Mouse (Mus musculus): Measurements from ENCODE around the gene Myh10.

DNA sequence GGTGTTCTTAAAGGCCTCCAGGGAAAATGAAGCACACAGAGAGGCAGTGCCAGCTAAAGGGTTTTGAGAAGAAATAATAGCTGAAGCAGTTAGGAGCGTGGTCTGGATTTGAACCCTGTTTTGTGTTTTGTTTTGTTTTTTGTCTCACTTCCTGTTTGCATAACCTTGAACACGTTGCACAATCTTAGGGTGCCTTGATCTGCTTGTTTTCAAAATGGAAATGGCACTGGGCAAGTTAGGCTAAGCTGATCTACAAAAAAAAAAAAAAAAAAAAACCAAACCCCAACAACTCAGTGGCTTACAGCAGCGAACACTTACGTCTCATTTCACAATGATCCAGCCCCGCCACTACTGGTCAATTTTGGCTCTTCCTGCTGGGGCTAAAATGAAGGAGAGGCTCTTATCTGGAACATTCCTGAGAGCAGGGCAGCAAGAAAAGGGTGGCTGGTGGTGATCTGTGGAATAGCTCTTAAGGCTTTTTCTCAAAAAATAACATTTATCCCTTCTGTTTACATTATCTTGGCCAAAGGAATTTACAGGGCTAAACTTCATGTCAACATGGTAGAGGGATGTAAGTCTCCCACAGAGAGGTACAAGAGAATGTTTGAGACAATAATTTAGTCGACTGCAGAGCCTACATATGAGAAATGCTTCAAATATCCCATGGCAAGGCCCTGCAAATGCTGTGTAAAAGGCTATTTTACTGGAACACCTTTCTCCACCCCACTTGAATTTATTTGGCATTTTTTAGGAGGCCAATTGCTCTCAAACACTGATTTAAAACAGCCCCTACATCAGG lies 34.3 kb upstream of the Myh10 start:
- no peak for TF ChIP-seq EP300 (IDR thresholded peaks at IDR 0.05; ENCODE audit: low read depth)
- TF ChIP-seq CTCF (IDR thresholded peaks at IDR 0.05; ENCODE audit: low read depth): no peak

Data from liver, embryonic 14.5 days (tissue).